Mouse (Mus musculus) kidney, postnatal 0 days (tissue): ENCODE results near the gene Asf1b. TPM values are rescaled to one million over a fixed set of nuclear protein-coding genes. Genes with fewer than 3 reads are reported as not detected.

ENCODE experiments used
- ATAC-seq: fragments of 200-750 bp; cut with Nextera tagmentation; replicated peaks from 2 replicates; pipeline ENCODE4 v1.8.0; 2017; ENCODE audit warnings: low read depth, moderate number of reproducible peaks, moderate TSS enrichment, moderate library complexity; ENCODE audit not compliant: low FRiP score
- DNase-seq: peaks from one replicate; pipeline ENCODE4 v3.0.0-alpha.2; 2016; ENCODE audit warnings: low spot score
- H3K27ac ChIP-seq: fragments of 300-500 bp; sonication (generic); 2 replicates; pipeline ENCODE4 v1.5.1; 2014; ENCODE audit warnings: mild to moderate bottlenecking
- H3K27me3 ChIP-seq: fragments of 300-500 bp; sonication (generic); 2 replicates; pipeline ENCODE4 v1.6.1; 2014; ENCODE audit warnings: low read length, mixed read lengths; ENCODE audit not compliant: insufficient read depth
- H3K36me3 ChIP-seq: fragments of 300-500 bp; sonication (generic); 2 replicates; pipeline ENCODE4 v1.6.1; 2014; ENCODE audit warnings: low read length, mixed read lengths; ENCODE audit not compliant: insufficient read depth
- H3K4me1 ChIP-seq: fragments of 300-500 bp; sonication (generic); replicated peaks from 2 replicates; pipeline ENCODE4 v1.6.1; 2014; ENCODE audit warnings: antibody characterized with exemption, low read length, mixed read lengths; ENCODE audit not compliant: insufficient read depth
- H3K4me2 ChIP-seq: fragments of 300-500 bp; sonication (generic); 2 replicates; pipeline ENCODE4 v1.6.1; 2014; ENCODE audit warnings: mild to moderate bottlenecking, low read length, moderate library complexity, mixed read lengths
- H3K4me3 ChIP-seq: fragments of 300-500 bp; sonication (generic); replicated peaks from 2 replicates; pipeline ENCODE4 v1.5.1; 2014; ENCODE audit warnings: low read depth, low read length
- H3K9ac ChIP-seq: fragments of 300-500 bp; sonication (generic); 2 replicates; pipeline ENCODE4 v1.6.1; 2014; ENCODE audit warnings: low read depth, low read length
- H3K9me3 ChIP-seq: fragments of 300-500 bp; sonication (generic); replicated peaks from 2 replicates; pipeline ENCODE4 v1.6.1; 2016; ENCODE audit warnings: low read length, inconsistent platforms, mixed read lengths
- CTCF ChIP-seq: IDR thresholded peaks from 2 replicates; pipeline ENCODE4 v1.5.1; 2016; ENCODE audit warnings: antibody characterized with exemption, low read depth, mild to moderate bottlenecking, moderate library complexity
- WGBS: fragments of 180-500 bp; shearing (Covaris S2); extraction: QIAGEN DNeasy Blood & Tissue Kit; methylation state at CpG from one replicate; pipeline ENCODE4 v1.1.7; 2014; 5-methylcytosine and 5-hydroxymethylcytosine counted together
- polyA plus RNA-seq: library from polyadenylated mRNA; unstranded; fragments of >200 nt; fragmentation: Nextera tagmentation; extraction: Ambion mirVana; gene quantifications from 2 replicates; pipeline ENCODE4 v1.2.1, GENCODE M21; 2015

Gene Asf1b
- polyA plus RNA-seq, 1 experiment from 2014 or later = 23.0 TPM

DNA sequence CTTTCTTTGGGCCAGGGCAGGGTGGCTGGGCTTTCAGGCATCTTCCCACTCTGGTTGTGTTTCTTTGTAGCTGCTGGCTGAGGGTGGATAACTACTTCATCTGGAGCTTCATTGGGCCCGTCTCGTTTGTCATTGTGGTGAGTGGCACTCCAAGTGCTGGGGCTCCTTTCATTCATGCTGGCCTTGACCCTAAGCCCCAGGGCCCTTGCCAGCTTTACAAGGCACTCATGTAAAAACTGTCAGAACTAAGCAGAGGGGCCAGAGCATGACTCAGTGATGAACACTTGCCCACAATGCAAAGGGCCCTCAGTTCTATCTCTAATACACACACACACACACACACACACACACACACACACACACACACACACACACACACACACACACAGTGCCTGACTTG is 20.3 kb upstream of the Asf1b start:
- Histone ChIP-seq H3K27ac (no peak overlapping the region), H3K4me2 (no peak overlapping the region), H3K9ac (no peak overlapping the region), H3K4me3 (no peak overlapping the region), H3K4me1 (no peaks in the 10 kb centered on the region), H3K9me3 (no peaks in the 10 kb centered on the region), H3K36me3 (peaks cover 78% of the 10 kb centered on the region), H3K27me3 (no peaks in the 10 kb centered on the region)
- ATAC-seq (no peak), DNase-seq (no peak)
- no peak for TF ChIP-seq CTCF
- WGBS = 88% methylated on average over 2 of the region's 2 CpGs

- no peak overlapping the region for H3K9ac ChIP-seq
- no peaks in the 10 kb centered on the region for H3K4me1 ChIP-seq
- H3K36me3 ChIP-seq = peaks cover 75% of the 10 kb centered on the region
- ATAC-seq = no peak
- no peaks in the 10 kb centered on the region for H3K9me3 ChIP-seq
- no peaks in the 10 kb centered on the region for H3K27me3 ChIP-seq
- TF ChIP-seq CTCF = no peak
- H3K4me2 ChIP-seq = no peak overlapping the region
- no peak overlapping the region for H3K27ac ChIP-seq
- no peak for DNase-seq
- WGBS = 92% methylated on average over 8 of the region's 8 CpGs
- H3K4me3 ChIP-seq = no peak overlapping the region
Observed at GRCm38 (mm10) chr8:83935435-83935834, 19.9 kb upstream of the Asf1b start.

DNA sequence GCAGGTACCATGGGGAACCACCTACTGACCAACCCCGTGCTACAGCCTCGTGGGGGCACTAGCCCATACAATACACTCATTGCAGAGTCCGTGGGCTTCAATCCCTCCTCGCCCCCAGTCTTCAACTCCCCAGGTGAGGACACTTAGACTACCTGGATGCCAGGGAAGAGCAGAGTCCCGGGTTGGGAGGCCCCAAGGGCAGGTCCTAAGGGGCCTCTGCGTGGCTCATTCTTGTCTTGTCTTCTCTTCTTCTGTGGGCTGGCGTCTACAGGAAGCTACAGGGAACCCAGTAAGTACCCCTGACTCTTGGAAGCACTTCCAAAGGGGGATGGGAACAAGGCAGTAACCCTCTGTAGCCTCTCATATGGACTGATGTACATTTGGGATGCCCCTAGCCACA is 17.7 kb upstream of the Asf1b start:
- WGBS = 86% methylated on average over 7 of the region's 7 CpGs
- peaks cover 57% of the 10 kb centered on the region for H3K36me3 ChIP-seq
- no peak for ATAC-seq
- H3K9ac ChIP-seq = no peak overlapping the region
- H3K4me2 ChIP-seq = no peak overlapping the region
- no peaks in the 10 kb centered on the region for H3K9me3 ChIP-seq
- H3K27me3 ChIP-seq = no peaks in the 10 kb centered on the region
- no peak for DNase-seq
- H3K4me3 ChIP-seq = no peak overlapping the region
- H3K27ac ChIP-seq = no peak overlapping the region
- no peaks in the 10 kb centered on the region for H3K4me1 ChIP-seq
- no peak for TF ChIP-seq CTCF

DNA sequence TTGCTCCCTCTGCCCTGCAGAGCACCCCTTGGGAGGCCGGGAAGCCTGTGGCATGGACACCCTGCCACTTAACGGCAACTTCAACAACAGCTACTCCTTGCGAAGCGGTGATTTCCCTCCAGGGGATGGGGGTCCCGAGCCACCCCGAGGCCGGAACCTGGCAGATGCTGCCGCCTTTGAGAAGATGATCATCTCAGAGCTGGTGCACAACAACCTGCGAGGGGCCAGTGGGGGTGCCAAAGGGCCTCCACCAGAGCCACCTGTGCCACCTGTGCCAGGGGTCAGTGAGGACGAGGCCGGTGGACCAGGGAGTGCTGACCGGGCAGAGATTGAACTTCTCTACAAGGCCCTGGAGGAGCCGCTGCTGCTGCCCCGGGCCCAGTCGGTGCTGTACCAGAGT is 17.0 kb upstream of the Asf1b start:
- 93% methylated on average over 15 of the region's 15 CpGs for WGBS
- peaks cover 53% of the 10 kb centered on the region for H3K36me3 ChIP-seq
- ATAC-seq = no peak; the same call in 1 of the 2 replicates
- H3K4me2 ChIP-seq = no peak overlapping the region
- no peaks in the 10 kb centered on the region for H3K27me3 ChIP-seq
- H3K27ac ChIP-seq = no peak overlapping the region
- H3K4me3 ChIP-seq = no peak overlapping the region
- H3K9me3 ChIP-seq = no peaks in the 10 kb centered on the region
- no peak for TF ChIP-seq CTCF
- no peak overlapping the region for H3K9ac ChIP-seq
- DNase-seq = no peak
- no peaks in the 10 kb centered on the region for H3K4me1 ChIP-seq

DNA sequence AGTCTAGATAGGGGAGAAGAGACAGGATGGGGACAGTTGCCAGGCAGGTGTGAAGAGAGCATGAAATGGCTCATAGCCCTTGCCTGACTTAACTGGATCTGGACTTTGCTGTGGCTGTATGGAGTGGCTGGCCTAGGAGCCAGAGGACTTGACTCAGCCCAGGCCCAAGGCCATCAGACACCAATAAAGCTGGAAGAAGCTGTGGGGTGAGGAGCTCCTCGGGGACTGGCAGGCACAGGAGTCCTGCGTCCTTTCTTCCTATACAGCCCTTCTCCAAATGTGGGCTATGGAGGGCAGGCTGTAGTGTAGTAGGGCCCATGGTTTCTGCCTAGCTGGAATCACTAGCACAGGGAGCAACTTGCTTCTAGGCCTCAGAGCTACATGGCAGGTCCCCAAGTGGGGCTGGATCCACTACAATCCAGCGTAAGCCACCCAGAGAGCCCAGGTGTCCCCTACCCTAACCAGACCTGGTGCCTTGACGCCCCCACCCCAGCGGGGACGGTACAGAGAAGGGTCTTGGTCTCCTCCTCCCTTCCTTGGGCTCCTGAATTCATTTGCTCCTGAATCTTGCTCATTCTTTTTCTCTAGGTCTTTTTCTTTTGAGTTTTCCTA is 14.1 kb upstream of the Asf1b start:
- WGBS = 68% methylated on average over 6 of the region's 6 CpGs
- ATAC-seq = no peak

GRCm38 (mm10) chr8:83942446-83942845 is 12.9 kb upstream of the Asf1b start:
- ATAC-seq = no peak
- H3K27ac ChIP-seq = no peak overlapping the region
- H3K4me2 ChIP-seq = no peak overlapping the region
- 78% methylated on average over 1 of the region's 1 CpGs for WGBS
- H3K4me1 ChIP-seq = no peaks in the 10 kb centered on the region
- TF ChIP-seq CTCF = no peak
- no peak for DNase-seq
- H3K9me3 ChIP-seq = no peaks in the 10 kb centered on the region
- H3K27me3 ChIP-seq = no peaks in the 10 kb centered on the region
- H3K9ac ChIP-seq = no peak overlapping the region
- H3K36me3 ChIP-seq = peaks cover 17% of the 10 kb centered on the region
- H3K4me3 ChIP-seq = no peak overlapping the region

More for the DNA sequence above, 14.1 kb upstream of the Asf1b start:
- no peaks in the 10 kb centered on the region for H3K9me3 ChIP-seq
- no peak for TF ChIP-seq CTCF
- no peaks in the 10 kb centered on the region for H3K4me1 ChIP-seq
- DNase-seq = no peak
- no peak overlapping the region for H3K4me3 ChIP-seq
- peaks cover 28% of the 10 kb centered on the region for H3K36me3 ChIP-seq
- no peak overlapping the region for H3K4me2 ChIP-seq
- H3K27me3 ChIP-seq = no peaks in the 10 kb centered on the region
- H3K9ac ChIP-seq = no peak overlapping the region
- H3K27ac ChIP-seq = no peak overlapping the region

DNA sequence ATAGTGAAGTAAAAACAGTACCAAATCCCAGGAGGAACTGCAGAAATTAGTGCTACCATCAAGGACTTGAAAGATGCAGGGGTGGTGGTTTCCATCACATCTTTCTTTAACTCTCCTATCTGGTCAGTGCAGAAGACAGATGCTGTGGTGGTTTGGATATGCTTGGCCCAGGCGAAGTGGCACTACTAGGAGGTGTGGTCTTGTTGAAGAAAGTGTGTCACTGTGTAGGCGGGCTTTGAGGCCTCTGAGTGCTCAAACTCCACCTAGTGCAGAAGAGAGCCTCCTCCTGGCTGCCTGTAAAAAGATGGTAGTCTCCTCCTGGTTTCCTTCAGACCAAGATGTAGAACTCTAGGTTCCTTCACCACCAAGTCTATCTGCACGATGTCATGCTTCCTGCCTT is 9.8 kb upstream of the Asf1b start:
- H3K9ac ChIP-seq = no peak overlapping the region
- H3K36me3 ChIP-seq = no peaks in the 10 kb centered on the region
- no peaks in the 10 kb centered on the region for H3K27me3 ChIP-seq
- no peak overlapping the region for H3K4me2 ChIP-seq
- no peak overlapping the region for H3K4me3 ChIP-seq
- WGBS = 77% methylated on average over 3 of the region's 3 CpGs
- ATAC-seq (no peak), DNase-seq (no peak)
- no peak overlapping the region for H3K27ac ChIP-seq
- H3K9me3 ChIP-seq = no peaks in the 10 kb centered on the region
- no peak for TF ChIP-seq CTCF
- H3K4me1 ChIP-seq = no peaks in the 10 kb centered on the region
